Mouse (Mus musculus): Measurements from ENCODE around the gene Tirap. TPM values are rescaled to one million over a fixed set of nuclear protein-coding genes. Genes with fewer than 3 reads are reported as not detected.

Gene Tirap
- polyA plus RNA-seq, 1 experiment: 0.07 TPM

GRCm38 (mm10) chr9:35175251-35176123, 24.6 kb downstream of the Tirap start, which contains the start of gene Dcps:
Gene Dcps, minus strand, starts transcription at chr9:35176061.
- TF ChIP-seq GATA1 (IDR thresholded peaks at IDR 0.05; ENCODE audit: low read length): no peak
- TF ChIP-seq TAL1 (IDR thresholded peaks at IDR 0.05; ENCODE audit: low read length): no peak
- peak within 1 kb of the TSS; percentile 76 for H3K4me3 ChIP-seq (replicated peaks)

GRCm38 (mm10) chr9:35173331-35173730, 26.8 kb downstream of the Tirap start:
- Histone ChIP-seq H3K4me3 (replicated peaks) (no peak overlapping the region), H3K36me3 (ENCODE audit: control insufficient read depth) (peaks cover 52% of the 10 kb centered on the region), H3K9me3 (ENCODE audit: control insufficient read depth, low read length) (peaks cover 4% of the 10 kb centered on the region), H3K4me1 (ENCODE audit: control insufficient read depth) (peaks cover 44% of the 10 kb centered on the region), H3K27me3 (ENCODE audit: control insufficient read depth) (no peaks in the 10 kb centered on the region)
- TF ChIP-seq GATA1 (IDR thresholded peaks at IDR 0.05; ENCODE audit: low read length) (no peak), TAL1 (IDR thresholded peaks at IDR 0.05; ENCODE audit: low read length) (no peak)

More at GRCm38 (mm10) chr9:35175251-35176123, 24.6 kb downstream of the Tirap start, which contains the start of gene Dcps:
- Histone ChIP-seq H3K9me3 (ENCODE audit: control insufficient read depth, low read length) (peaks cover 4% of the 10 kb centered on the region), H3K4me1 (ENCODE audit: control insufficient read depth) (peaks cover 44% of the 10 kb centered on the region), H3K27me3 (ENCODE audit: control insufficient read depth) (no peaks in the 10 kb centered on the region), H3K36me3 (ENCODE audit: control insufficient read depth) (peaks cover 32% of the 10 kb centered on the region)

GRCm38 (mm10) chr9:35170071-35170470, 30.0 kb downstream of the Tirap start:
- Histone ChIP-seq H3K36me3 (ENCODE audit: control insufficient read depth) (peaks cover 80% of the 10 kb centered on the region), H3K27me3 (ENCODE audit: control insufficient read depth) (no peaks in the 10 kb centered on the region)

GRCm38 (mm10) chr9:35166798-35167635, 33.1 kb downstream of the Tirap start:
- H3K4me1 ChIP-seq (ENCODE audit: control insufficient read depth): peaks cover 29% of the 10 kb centered on the region
- peaks cover 86% of the 10 kb centered on the region for H3K36me3 ChIP-seq (ENCODE audit: control insufficient read depth)
- no peaks in the 10 kb centered on the region for H3K9me3 ChIP-seq (ENCODE audit: control insufficient read depth, low read length)
- no peak for TF ChIP-seq GATA1 (IDR thresholded peaks at IDR 0.05; ENCODE audit: low read length)
- no peak for TF ChIP-seq TAL1 (IDR thresholded peaks at IDR 0.05; ENCODE audit: low read length)
- H3K27me3 ChIP-seq (ENCODE audit: control insufficient read depth): no peaks in the 10 kb centered on the region
- no peak overlapping the region for H3K4me3 ChIP-seq (replicated peaks)

More at GRCm38 (mm10) chr9:35170071-35170470, 30.0 kb downstream of the Tirap start:
- TF ChIP-seq TAL1 (IDR thresholded peaks at IDR 0.05; ENCODE audit: low read length) (no peak), GATA1 (IDR thresholded peaks at IDR 0.05; ENCODE audit: low read length) (no peak)
- Histone ChIP-seq H3K9me3 (ENCODE audit: control insufficient read depth, low read length) (peaks cover 4% of the 10 kb centered on the region), H3K4me3 (replicated peaks) (no peak overlapping the region), H3K4me1 (ENCODE audit: control insufficient read depth) (peaks cover 44% of the 10 kb centered on the region)

- TF ChIP-seq GATA1 (IDR thresholded peaks at IDR 0.05; ENCODE audit: low read length): no peak
- TF ChIP-seq TAL1 (IDR thresholded peaks at IDR 0.05; ENCODE audit: low read length): no peak
- no peak overlapping the region for H3K4me3 ChIP-seq (replicated peaks)
- no peaks in the 10 kb centered on the region for H3K9me3 ChIP-seq (ENCODE audit: control insufficient read depth, low read length)
- H3K27me3 ChIP-seq (ENCODE audit: control insufficient read depth): no peaks in the 10 kb centered on the region
- H3K4me1 ChIP-seq (ENCODE audit: control insufficient read depth): peaks cover 24% of the 10 kb centered on the region
- H3K36me3 ChIP-seq (ENCODE audit: control insufficient read depth): peaks cover 88% of the 10 kb centered on the region
These were observed 33.8 kb downstream of the Tirap start for GRCm38 (mm10) chr9:35166144-35166797.

- Histone ChIP-seq H3K36me3 (ENCODE audit: control insufficient read depth) (peaks cover 85% of the 10 kb centered on the region), H3K9me3 (ENCODE audit: control insufficient read depth, low read length) (no peaks in the 10 kb centered on the region), H3K4me3 (replicated peaks) (no peak overlapping the region), H3K4me1 (ENCODE audit: control insufficient read depth) (peaks cover 22% of the 10 kb centered on the region), H3K27me3 (ENCODE audit: control insufficient read depth) (no peaks in the 10 kb centered on the region)
- TF ChIP-seq GATA1 (IDR thresholded peaks at IDR 0.05; ENCODE audit: low read length): no peak
- no peak for TF ChIP-seq TAL1 (IDR thresholded peaks at IDR 0.05; ENCODE audit: low read length)
These were observed 35.8 kb downstream of the Tirap start for GRCm38 (mm10) chr9:35164142-35164874.

GRCm38 (mm10) chr9:35163011-35163690, 36.9 kb downstream of the Tirap start:
- Histone ChIP-seq H3K9me3 (ENCODE audit: control insufficient read depth, low read length) (no peaks in the 10 kb centered on the region), H3K36me3 (ENCODE audit: control insufficient read depth) (peaks cover 79% of the 10 kb centered on the region), H3K4me1 (ENCODE audit: control insufficient read depth) (peaks cover 22% of the 10 kb centered on the region), H3K4me3 (replicated peaks) (no peak overlapping the region), H3K27me3 (ENCODE audit: control insufficient read depth) (no peaks in the 10 kb centered on the region)
- TF ChIP-seq TAL1 (IDR thresholded peaks at IDR 0.05; ENCODE audit: low read length) (no peak), GATA1 (IDR thresholded peaks at IDR 0.05; ENCODE audit: low read length) (no peak)

GRCm38 (mm10) chr9:35161721-35162120, 38.4 kb downstream of the Tirap start:
- TF ChIP-seq GATA1 (IDR thresholded peaks at IDR 0.05; ENCODE audit: low read length) (no peak), TAL1 (IDR thresholded peaks at IDR 0.05; ENCODE audit: low read length) (no peak)
- Histone ChIP-seq H3K27me3 (ENCODE audit: control insufficient read depth) (no peaks in the 10 kb centered on the region), H3K4me3 (replicated peaks) (no peak overlapping the region), H3K9me3 (ENCODE audit: control insufficient read depth, low read length) (no peaks in the 10 kb centered on the region), H3K36me3 (ENCODE audit: control insufficient read depth) (peaks cover 80% of the 10 kb centered on the region), H3K4me1 (ENCODE audit: control insufficient read depth) (peaks cover 18% of the 10 kb centered on the region)
